Mouse (Mus musculus): Measurements from ENCODE around the gene Sulf2.
"Not testable (repeated sequence)": the region's sequence is repeated elsewhere in the genome, so short reads cannot be mapped to it uniquely, and the experiment has no call there.

Gene Sulf2

GRCm38 (mm10) chr2:166155454-166155815 lies at the start of gene Sulf2:
Sulf2 (minus strand) TSS chr2:166155663.
- peak; percentile 74 for DNase-seq

- DNase-seq: no peak
Measured at GRCm38 (mm10) chr2:166204174-166204573, 48.7 kb upstream of the Sulf2 start.

DNA sequence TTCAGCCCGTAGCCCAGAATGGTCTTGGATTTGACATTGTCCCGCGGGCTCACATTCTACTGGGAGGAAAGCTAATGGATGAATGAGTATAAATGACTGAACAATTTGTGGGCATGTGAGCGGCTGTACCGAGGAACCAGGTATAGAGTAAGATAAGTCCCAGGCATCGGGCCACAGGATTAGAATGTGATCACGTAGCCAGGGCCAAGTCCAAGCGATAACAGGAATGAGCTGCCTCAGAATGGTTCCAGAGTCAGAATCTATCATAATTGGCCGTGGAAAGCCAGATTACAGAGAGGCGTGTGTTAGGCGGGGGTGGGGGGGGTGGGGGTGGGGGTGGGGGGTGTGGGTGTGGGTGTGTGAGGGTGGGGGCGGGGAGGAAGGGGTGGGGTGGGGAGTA lies 48.2 kb upstream of the Sulf2 start:
- DNase-seq: no peak

DNA sequence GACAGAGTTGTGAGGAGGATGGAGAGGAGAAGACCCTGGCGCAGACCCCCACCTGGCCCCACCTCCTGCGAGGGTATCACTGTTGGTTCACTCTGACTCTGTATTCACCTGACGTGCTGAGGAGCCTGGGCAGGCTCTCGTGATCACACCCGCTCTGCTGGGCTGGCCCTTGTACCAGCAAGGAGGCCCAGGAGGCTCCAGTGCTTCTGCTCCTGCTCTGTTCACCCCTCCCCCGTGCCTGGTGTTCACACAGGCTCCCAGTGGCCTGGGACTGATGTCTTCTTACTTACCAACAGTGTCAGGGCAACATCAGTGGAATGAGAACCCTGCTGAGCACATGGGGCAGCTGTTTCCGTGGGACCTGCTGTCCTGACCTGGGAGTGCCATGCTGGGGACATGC lies 42.5 kb upstream of the Sulf2 start:
- DNase-seq: no peak

DNA sequence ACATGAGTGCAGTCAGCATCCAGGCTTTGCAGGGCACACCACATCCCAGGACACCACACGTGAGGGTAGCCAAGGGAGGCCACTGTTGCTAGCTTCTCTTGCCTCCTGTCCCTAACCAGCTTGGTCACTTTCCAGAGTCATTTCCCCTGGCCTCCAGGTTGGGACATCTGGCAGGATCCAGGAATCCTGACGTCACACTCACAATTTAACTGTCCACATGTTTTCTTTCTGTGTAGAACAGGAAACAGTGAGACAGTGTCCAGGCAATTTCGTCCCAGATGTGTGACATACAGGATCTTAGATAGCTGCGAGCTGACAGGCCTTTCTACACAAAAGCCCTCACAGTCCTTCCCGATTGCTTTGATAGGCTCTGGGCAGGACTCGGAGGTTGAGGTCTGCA lies 41.6 kb upstream of the Sulf2 start:
- DNase-seq: no peak

DNA sequence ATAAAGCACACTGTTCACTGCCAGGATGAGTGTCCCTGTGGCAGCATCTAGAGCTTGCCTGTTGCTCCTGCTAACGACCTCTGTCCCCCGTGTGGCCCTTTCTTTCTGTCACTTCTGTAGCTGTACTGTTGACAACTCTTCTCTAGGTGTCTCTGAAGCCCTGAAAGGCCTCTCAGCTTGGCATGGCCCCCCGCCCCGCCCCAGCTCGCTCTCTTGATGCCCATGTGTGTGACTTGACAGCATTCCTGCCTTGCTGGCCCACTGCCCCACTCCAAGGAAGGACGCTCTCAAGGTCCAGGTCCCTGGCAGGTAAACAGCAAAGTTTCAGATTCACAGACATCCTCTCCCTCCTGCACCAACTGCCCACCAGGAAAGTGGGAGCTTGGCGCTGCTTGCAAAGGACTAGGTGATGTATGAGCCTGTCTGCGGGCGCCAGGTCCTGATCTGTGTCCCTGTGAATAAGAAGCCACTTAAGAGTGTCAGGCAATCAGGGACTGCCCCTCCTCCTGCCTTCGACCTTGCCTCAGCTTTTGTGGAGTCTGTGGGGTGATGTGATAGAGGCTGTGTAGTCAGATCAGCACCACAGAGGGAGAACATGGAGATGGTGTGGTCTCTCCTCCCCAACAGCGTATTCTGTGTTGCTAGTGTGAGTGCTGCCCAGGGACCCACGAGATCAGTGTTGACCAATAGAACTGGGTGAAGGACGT lies 40.8 kb upstream of the Sulf2 start:
- no peak for DNase-seq

DNA sequence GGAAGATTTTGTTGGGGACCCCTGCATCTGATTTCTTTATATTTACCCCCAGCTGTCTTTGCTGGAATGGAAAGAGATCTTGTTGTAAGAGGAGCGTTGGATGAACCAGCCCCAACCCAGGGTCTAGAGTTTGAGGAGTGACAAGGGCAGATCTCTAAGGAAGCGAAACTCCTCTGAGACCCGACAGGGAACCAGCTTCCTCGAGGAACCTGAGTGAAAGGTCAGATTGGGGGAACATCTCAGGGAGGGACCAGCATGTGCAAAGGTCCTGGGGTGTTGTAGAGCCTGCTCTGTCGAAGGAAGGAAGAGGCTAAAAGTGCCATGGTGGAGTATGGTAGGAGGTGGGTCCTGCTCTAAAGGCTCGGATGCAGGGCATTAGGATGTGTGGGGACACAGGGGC lies 39.6 kb upstream of the Sulf2 start:
- no peak for DNase-seq

GRCm38 (mm10) chr2:166194112-166194758 lies 38.8 kb upstream of the Sulf2 start:
- no peak for DNase-seq

GRCm38 (mm10) chr2:166193509-166193908 lies 38.0 kb upstream of the Sulf2 start:
- DNase-seq: no peak

DNA sequence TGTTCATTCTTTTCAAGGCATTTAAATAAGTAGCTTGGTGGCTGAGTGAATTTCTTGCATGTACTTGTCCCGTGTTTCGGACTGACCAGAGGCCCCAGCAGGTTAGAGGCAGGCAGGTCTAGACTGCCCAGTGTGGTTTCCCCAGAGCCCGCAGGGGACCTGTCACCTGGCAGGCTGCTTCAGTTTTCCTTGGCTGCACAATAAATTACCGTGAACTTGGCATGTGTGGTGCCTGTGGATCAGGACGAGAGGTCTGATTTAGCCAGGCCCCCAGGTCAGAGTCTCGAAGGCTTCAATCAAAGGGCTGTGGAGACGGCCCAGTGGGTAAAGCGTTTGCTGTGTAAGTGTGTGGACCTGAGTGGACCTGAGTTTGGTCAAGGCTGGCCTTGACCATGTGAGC lies 35.4 kb upstream of the Sulf2 start:
- DNase-seq: no peak

- DNase-seq: no peak
Measured at GRCm38 (mm10) chr2:166189191-166189590, 33.7 kb upstream of the Sulf2 start.

DNA sequence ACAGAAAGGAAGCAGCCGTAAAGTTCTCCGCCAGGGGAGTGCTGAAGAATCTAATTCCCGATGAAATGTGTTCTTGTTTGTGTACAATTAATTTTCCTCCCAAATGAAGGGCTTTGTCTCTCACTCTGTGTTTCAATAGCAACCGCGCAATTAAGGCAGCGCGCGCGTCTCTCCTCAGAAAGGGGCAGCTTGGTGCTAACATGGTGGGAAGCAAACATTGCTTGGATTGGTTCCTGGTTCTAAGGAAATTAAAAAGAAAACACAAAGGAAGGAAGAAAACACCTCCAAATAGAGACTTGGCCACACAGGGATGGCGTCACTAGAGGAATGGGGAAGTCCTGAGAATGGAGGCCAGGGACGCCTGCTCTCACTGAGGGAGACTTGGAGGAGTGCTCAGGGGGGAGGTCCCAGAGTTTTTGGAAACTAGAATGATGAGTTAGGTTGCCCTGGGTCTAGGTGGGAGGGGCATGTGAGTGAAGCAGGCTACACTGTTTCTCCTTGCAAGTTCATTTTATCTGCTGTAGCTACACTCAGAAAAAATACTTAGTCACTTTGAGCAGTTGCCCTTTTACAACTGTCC lies 32.5 kb upstream of the Sulf2 start:
- DNase-seq: peak; percentile 38

DNA sequence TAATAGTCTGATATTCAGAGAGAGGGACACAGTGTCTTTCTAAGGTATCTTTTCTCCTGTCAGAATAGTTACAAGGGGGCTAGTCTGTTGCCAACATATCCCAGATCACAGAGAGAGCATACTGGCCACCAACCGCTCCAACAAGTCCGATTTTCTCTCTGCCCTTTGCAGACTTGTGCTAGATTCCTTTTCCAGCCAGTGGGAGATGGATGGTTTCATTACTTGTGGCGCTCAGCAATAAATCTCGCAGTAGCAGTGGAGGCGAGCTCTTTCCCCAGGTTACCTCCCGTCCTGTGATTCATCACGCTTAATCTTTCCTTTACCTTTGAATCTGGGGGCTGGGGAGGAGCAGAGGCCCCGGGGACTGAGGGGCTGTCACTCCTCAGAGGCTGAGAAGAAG lies 31.9 kb upstream of the Sulf2 start:
- DNase-seq: not testable (repeated sequence)

DNA sequence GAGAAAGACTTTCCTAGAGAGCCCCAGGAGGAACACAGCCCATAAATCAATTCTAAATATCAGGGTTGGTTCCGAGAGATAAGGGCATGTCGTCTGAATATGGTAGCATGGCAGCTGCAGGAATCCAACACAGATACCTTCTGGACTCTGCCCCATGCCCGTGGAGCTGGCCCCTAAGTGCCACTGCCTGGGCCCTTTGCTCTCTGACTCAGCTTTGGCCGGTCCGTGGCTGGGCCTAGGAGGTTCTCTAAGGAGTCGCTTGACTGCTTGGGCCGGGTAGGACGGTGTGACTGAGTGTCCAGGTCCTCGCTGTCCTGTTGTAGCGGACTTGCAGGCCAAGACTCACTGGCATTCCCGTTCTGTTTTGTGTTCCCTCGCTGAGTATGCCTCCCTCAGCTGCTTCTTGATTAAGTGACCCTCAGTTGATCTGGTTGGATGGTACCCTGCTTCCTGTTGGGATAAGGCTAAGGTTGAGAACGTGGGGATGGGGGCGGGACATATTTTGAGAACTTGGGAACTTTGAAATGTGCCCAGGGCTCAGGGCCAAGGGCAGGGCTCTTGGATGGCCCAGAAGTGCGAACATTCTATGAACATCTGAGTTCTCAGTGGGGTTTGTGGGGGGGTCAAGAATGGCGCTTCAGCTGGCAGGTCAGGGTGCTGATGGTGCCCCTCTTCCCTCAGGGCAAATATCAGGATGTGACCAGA lies 30.9 kb upstream of the Sulf2 start:
- DNase-seq: no peak

- DNase-seq: no peak
Measured at GRCm38 (mm10) chr2:166185768-166186167, 30.3 kb upstream of the Sulf2 start.

- DNase-seq: no peak
Measured at GRCm38 (mm10) chr2:166184417-166184816, 29.0 kb upstream of the Sulf2 start.

DNA sequence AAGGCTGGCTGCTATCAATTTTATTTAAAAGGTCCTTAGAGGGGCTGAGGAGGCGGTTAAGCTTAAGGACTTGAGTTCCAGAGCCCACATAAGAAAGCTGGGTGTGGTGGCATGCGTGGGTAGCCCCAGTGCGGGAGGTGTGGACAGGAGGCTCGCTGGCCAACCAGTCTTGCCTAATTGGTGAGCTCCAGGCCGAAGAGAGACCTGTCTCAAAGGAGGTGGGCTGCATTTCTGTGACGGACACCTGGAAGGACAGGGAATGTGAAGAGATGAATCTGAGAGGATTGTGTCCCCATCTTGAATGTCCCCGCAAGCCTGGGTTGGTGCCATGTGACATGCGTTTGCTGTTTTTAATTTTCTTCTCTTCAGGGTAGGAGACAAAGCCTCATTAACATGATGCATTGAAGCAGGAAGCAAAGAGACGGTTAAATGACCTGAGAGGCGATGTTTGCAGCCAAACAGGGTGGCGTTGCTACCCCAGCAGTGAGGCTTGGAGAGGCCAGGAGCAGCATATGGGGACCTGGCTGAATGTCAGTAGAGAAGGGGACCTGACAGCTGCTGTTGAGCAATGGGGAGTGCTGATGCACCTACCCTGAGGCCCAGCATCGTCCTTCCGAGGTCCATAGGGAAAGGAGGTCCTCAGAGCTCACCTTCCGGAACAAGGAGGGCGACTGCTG lies 26.7 kb upstream of the Sulf2 start:
- DNase-seq: no peak

GRCm38 (mm10) chr2:166180744-166181508 lies 25.5 kb upstream of the Sulf2 start:
- DNase-seq: peak; percentile 81

DNA sequence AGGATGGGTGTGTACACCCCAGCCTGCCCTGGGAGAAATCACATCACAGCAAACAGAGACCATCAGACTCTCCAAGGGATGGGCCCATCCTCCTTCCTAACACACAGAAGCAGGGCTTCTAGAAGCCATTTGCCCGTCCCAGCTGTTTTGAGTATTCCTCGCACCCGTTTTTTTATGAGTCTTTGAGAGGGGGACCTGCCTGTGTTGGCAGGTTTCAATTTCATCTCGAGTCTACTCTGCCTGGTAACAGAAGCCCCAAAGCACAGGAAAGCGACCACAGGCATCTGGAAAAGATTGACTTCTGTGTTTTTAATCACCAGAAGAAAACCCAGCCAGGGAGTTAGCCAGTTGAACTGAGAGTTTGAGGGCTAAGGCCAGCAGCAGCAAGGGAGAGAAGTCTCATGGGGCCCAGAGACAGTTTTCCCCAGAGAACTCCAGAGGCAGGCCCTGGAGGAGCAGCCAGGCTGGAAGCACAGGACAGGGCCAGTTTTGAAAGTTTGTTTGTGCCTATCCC lies 24.7 kb upstream of the Sulf2 start:
- no peak for DNase-seq

- DNase-seq: no peak
Measured at GRCm38 (mm10) chr2:166179457-166180101, 24.1 kb upstream of the Sulf2 start.

GRCm38 (mm10) chr2:166175552-166176136 lies 20.2 kb upstream of the Sulf2 start:
- DNase-seq: no peak

Measured in layer of hippocampus, adult 9-11 months (tissue).